Mouse (Mus musculus): ENCODE data around the gene Mepce.
"Not testable (repeated sequence)": the region's sequence is repeated elsewhere in the genome, so short reads cannot be mapped to it uniquely, and the experiment has no call there.

The Mepce gene

DNA sequence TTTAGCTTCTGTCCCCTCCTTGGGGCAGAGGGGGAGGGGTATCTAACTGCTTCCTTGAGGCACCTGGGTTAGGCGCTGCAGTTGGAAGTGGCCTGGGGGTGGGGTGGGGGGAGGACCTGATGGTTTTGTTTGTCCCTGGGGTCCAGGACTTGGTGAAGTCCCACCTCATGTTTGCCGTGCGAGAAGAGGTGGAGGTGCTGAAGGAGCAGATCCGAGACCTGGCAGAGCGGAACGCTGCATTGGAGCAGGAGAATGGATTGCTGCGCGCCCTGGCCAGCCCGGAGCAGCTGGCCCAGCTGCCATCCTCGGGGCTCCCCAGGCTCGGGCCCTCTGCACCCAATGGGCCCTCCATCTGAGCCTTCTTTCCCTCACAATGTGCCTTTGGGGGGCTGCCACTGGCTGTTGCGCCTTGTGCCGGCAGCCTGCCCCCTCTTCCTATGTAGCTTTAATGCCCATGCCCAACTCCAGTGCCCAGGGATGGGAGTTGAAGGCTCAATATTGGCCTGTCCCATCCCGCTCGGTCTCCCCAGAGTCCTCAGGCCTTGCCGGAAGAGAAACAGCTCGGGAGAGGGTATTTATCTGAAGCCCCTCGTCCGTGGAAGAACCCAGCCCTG, 28.4 kb downstream of the Mepce start:
- no peak for DNase-seq (ENCODE audit: low read depth, low spot score)

DNA sequence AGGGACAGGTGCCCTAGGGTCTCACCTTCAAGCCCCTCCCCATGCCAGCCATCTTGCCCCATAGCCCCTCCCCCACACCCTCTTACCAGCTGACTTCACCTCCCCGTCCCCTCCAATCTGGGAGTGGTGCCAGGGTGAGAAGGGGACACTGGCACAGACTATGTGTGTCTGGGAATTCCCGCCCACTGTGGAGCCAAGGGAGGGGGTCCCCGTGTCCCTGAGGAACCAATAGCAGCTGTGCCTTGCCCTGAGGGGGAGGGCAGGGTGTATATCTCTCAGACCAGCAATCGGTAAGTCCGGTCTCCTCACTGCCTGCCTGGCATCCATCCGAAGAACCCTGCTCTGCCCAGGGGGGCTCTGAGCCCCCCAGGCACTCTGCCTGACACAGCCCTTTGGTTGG, 29.6 kb downstream of the Mepce start:
- no peak for DNase-seq (ENCODE audit: low read depth, low spot score)

DNA sequence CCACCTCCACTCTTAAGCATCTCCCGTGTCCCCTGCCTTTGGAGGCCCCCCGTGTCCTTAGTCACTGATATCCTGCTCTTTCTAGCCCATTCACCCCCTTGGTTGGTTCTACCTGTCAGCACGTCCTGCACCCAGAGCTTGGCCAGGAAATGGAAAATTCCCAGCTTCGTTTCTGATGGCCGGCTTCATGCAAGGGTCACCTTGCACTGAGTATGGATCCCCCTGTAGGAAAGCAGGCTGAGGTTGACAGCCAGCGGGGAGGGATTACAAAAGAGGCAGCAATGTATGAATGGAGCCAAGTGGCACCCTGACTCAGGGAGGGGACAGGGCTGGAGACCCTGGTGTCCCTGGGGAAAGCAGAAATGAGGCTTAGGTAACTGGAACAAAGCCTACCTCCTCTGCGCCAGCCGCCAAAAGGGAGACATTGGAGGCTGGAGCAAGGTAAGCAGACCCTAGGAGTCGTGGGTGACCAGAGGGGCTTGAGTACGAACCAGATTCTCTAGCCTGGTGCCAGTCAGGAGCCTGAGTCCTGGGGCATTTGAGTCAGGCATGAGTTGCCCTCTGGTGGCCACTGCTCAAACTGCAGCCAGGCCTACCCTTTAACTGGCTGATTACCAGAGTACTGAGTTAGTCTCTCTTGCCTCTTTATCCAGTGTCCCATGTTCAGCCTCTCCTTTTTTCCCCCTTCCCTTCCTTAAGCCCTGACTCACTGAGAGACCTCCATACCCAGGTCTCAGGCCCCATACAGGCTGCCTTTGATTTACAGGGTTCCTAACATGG, 30.4 kb downstream of the Mepce start:
- no peak for DNase-seq (ENCODE audit: low read depth, low spot score)

DNA sequence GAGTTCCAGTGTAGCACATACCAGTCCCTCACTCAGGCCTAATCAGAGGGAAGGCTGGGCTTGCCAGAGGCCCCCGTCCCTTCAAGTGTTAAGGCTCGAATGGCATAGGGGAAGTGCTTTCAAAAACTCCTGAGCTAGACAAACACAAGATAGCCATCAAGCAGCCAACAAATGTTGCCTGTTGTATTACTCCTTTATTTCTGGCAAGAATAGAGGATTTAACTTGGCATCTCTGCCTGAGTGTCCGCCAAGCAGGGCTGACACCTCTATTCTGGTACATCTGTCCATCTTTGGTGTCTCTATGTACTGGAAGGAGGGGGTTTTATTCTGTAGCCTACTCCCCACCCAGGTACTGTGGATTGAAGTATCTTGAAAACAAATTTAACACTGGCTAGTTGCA, 31.3 kb downstream of the Mepce start:
- no peak for DNase-seq (ENCODE audit: low read depth, low spot score)

DNA sequence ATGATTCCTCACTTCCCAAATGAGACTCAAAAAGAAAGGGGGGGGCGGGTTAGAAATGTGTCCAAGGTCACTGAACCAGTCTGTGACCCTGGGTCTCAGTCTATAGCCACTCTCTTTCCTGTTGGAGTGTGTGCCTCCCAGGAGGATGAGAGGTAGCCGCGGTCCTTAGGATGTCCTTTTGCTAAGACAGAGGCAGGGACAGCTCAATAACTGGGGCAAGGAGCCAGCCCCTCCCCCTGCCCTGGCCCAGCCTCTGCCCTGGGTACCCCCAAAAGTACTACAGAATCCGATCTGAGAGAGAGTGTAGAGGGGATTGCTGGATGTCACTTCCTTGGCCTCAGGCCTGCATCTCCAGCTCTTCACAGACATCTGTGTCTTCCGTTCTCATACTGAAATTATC, 32.0 kb downstream of the Mepce start:
- DNase-seq (ENCODE audit: low read depth, low spot score) = no peak

DNA sequence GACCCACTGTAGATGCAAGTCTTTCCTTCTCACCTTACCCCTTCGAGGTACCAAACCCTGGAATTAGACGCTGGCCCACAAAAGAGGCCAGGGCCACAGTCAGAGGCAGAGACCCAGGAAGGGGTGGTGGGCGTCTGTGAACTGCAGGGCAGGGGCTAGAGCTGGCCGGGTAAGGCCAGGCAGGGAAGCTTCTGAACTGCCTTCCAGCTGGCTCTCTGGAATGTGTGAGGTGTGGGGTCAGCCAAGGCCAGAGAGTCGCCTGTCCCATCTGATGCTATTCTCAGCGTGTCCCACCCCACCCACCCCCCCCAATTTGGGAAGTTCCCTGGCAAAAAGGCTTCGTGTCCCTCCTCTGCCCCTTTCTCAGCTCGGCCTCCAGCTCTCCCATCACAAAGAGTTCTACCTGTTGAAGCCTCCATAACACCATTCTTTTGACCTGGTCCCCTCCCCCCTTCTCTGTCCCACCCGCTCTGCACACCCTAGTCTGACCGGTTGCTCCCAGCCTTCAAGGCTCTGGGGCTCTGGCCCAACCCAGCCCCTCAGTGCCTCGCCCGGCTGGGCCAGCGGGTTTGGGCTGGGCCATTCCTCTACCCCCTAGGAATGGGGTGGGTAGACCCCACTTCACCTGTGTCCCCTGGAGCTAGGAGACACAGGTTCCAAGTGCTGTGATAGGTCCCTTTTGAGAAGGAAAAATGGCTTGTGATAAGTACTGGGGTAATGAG, 34.2 kb downstream of the Mepce start:
- DNase-seq (ENCODE audit: low read depth, low spot score) = no peak

DNA sequence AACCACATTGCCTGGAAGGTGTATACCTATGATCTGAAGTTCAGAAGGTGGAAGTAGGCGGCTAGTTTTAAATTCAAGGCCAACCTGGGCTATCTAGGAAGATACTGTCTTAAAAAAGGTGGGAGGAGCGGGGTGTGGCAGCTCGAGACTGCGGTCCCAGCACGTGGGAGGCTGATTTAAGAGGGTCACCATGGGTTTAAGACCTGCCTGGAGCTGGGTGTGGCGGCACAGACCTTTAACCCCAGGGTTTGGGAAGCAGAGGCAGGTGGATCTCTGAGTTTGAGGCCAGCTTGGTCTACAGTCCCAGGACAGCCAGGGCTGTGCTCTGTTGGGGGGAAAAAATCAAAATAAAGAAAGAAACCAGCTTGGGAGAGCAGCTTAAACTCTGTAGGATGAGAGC, 35.5 kb downstream of the Mepce start:
- no peak for DNase-seq (ENCODE audit: low read depth, low spot score)

DNA sequence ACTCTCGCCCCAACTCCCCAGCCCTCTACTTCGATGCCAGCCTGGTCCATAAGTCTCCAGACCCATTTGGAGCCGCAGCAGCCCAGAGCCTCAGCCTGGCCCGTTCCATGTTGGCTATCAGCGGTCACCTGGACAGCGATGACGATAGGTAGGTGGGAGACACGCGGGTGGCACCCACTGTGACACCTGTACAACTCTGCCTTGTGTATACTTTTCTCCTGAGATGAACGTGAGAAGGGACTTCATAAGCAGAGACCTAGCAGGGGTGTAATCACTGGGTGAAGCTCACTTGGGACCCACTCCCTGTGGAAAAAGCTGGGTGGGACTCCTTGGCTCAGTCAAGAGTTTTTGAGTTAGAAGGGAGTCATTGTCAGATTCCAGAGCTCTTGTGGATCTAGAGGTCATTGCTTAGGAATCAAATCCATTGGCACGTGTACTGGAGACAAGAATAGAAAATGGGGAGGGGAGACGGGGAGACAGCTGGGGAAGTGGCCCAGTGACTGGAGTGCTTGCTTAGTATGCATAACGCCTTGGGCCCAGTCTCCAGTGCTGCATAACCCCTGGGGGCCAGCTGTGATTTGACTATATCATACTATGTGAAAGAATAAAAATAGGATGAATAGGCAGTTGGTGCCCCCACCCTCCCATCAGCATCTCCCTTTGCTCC, 36.1 kb downstream of the Mepce start:
- DNase-seq (ENCODE audit: low read depth, low spot score) = no peak

DNA sequence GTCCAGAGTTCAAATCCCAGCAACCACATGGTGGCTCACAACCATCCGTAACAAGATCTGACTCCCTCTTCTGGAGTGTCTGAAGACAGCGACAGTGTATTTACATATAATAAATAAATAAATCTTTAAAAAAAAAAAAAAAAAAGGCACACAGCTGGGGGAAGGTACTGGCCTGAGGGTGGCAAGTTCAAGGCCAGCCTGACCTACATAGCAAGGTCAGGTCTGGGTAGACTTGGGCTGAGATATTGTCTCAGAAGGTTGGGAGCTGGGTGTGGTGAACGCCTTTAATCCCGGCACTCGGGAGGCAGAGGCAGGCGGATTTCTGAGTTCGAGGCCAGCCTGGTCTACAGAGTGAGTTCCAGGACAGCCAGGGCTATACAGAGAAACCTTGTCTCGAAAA, 37.2 kb downstream of the Mepce start:
- not testable (repeated sequence) for DNase-seq (ENCODE audit: low read depth, low spot score)

DNA sequence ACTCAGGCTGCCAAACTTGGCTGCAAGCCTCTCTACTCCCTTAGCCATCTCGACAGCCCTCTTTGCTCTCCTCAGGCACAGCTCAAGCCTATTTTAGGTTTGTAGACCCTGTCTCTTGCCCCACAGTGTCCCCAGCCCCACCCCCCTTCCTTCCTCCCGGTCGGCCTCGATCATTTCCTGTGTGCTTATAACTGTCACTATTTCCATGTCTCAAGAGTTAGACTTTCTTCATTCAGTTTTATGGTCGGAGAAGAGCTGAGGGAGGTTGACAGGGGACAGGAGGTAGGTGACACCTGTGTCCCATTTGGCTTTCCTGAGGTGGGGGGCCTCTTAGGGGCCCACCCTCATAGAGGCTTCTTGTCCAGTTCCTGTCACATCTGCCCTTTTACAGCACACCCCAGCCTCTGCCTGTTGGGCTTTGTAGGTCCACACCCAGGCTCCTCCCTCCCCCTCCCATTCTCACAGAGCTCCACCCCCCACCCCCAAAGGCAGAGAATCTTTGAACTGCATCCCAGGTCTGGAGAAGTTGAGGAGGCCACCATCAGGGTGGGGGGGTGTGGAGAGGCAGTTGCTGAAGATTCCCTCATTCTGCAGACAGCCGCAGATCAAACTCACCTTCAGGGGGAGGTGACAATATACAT, 38.1 kb downstream of the Mepce start:
- DNase-seq (ENCODE audit: low read depth, low spot score) = no peak

DNA sequence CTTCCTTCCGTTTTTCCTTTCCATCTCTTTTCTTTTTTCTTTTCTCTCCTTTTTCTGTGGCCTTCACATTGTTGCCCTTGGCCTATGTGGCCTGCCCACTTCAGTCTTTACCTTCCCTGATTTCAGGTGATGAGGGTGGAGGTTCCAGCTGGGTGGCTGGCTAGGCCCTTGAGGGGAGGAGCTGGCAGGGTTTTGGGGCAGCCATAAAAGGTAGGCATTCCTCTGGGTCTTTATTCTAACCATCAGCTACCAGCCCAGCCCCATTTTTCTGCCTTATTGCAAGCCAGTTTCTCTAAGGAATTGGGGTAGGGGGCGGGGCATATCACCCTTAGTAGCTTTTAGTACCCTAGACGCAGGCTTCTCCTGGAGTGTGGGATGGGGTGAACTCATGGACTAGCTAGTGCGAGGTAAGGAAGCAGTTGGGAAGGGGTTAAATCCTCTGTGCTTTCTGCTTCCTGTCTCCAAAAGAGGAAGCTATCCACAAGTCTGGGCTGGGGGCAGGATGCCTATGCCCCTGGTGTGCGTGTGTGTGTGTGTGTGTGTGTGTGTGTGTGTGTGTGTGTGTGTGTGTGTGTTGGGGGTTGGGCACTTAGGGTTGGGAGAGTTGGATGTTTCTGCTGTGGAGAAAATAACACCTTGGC, 39.2 kb downstream of the Mepce start:
- no peak for DNase-seq (ENCODE audit: low read depth, low spot score)

DNA sequence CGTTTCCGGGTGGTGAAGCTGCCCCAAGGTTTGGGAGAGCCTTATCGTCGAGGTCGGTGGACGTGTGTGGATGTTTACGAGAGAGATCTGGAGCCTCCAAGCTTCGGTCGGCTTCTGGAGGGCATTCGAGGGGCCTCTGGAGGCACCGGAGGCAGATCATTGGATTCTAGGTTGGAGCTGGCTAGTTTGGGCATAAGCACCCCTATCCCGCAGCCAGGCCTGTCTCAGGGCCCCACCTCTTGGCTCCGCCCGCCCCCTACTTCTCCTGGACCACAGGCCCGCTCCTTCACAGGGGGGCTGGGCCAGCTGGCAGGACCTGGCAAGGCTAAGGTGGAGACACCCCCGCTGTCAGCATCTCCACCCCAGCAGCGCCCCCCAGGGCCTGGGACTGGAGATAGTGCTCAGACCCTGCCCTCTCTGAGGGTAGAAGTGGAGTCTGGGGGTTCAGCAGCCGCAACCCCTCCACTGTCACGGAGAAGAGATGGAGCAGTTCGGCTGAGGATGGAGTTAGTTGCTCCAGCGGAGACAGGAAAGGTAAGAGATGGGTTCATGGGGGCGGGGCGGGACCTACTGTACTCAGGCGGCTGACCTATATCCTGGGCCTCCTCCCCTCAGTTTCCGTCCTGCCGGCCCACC, 40.0 kb downstream of the Mepce start:
- no peak for DNase-seq (ENCODE audit: low read depth, low spot score)

DNA sequence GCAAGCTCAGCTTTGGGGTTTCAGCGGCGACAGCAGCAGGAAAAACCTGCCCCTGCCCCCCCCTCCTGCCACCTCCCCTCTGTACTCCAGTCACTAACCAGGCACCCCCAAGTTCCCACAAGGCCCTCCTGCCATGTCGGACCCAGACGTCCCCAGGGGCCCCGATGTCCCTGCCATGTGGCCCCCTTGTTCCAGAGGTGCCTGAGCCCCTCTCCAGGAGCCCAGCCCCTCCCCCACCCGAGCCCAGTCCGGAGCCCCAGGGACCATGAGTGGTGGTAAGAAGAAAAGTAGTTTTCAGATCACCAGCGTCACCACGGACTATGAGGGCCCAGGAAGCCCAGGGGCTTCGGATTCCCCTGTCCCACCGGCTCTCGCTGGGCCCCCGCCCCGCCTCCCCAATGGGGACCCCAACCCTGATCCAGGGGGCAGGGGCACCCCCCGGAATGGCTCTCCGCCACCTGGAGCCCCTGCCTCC, 40.6 kb downstream of the Mepce start:
- no peak for DNase-seq (ENCODE audit: low read depth, low spot score)

DNA sequence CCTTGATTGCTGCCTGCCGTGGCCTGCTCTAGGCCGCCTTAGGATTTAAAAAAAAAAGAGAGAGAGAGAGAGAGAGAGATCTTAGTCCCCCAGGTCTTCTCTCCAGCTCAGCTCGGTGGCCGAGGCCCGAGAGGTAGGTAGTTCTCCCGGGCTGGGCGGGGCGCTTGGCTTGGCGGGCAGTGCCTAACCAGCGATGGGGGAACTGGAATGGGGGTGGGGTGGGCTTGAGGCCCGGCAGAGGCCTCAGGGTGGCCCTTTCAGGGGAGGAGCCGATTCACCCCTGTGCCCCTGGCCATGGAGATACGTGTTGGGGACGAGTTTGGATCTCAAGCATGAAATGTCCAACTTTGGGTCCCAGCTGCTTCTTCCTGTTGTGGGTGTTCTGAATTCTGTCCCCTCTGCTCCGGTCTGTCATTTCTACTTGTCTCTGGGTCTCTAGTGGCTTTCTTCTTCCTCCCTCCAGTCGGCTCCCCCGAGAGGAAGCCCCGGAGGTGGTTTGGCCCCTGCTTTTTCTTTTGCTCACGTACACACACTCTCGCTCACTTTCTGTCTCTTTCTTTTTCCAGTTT, 41.1 kb downstream of the Mepce start:
- DNase-seq (ENCODE audit: low read depth, low spot score) = no peak

DNA sequence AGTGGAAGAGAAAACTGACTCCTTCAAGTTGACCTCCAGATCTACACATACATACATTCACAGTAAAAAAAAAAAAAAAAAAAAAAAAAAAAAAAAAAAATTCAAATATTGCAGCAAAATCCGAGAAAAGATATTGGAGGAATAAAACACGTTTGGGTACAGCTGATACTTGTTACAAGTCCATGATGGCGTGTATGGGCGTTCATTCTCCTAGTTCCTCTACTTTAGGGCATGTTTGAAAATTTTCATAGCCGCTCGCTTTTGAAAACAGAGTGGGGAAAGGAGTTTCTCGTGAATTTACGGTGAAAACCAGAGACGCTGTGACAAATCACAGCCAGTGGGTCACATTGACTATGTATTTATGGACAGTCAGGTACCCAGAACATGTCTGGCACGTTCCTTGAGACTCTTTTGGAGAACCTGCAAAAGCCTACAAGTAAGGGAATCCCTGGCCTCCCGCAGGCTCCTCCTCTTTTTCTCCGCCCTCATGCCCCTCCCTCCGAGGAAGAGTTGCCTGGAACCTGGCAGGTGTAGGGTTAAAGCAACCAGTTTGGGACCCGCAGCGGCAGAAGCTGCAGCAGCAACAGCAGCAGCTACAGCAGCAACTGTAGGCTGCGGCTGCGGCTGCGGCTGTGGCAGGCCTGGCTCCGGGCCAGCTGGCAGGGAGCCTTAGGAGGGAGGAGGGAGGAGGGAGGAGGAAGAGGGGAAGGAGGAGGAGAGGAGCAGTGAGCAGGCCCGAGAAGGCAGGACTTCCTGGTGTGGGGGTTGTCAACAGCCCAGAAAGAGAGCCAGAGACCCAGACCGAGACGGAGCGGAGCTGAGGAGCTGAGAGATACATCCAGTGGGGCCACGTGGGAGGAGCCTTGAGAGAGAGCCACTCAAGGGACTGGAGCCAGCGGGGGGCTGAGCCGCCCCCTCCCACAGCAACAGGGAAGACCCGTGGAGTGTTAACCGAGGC, 42.0 kb downstream of the Mepce start, which contains the start of gene Tsc22d4:
Tsc22d4 (plus strand) TSS at position 517 of the 958 bp plus-strand sequence.
- no peak for DNase-seq (ENCODE audit: low read depth, low spot score)

DNA sequence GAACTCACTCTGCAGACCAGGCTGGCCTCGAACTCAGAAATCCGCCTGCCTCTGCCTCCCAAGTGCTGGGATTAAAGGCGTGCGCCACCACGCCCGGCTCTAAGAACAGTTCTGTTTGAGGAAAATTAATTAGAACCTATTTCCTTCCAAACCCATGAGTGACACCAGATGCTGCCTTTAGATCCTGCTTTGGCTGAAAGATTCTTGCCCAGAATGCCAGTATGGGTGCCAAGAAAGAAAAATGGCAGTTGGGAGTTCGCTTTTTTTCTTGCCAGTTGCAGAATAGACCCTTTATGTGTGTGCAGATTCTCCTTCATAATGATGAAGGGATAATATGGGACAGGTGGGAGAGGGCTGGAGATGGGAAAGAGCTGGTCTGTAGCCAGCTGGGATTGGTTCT, 43.3 kb downstream of the Mepce start:
- no peak for DNase-seq (ENCODE audit: low read depth, low spot score)

DNA sequence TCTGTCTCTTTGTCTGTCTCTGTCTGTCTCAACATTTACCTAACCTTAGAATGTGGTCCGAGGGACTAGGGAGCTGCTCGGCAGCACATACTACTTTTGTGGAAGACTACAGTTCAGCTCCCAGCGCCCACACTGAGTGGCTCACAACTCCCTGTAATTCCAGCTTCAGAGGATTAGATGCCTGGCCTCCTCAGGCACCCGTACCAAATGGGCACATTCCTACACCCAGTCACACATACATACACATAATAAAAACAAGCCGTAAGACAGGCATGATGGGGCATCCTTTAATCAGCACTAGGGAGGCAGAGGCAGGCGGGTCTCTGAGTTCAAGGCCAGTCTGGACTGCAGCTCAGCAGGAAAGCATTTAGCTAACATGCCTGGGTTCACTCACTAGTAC, 44.6 kb downstream of the Mepce start:
- no peak for DNase-seq (ENCODE audit: low read depth, low spot score)

DNA sequence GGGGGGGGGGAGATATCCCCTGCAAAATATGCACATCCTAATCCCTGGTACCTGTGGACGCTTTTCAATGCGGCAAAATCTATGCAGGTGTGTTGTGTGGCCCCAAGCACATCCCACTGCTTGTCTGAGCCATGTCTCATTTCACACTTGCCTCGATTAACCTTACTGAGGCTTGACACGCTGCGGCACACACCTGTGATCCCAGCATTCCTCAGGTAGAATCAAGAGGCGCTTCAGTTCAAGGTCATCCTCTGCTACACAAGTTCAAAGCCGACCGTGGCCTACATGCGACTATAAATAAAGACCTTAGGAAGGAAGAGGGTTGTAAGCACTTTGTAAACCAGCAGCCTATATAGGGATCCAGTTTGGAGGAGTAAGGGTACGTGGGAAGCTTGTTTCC, 45.4 kb downstream of the Mepce start:
- no peak for DNase-seq (ENCODE audit: low read depth, low spot score)

All from retina, adult 2 months (tissue).